In the genomic region with DNA sequence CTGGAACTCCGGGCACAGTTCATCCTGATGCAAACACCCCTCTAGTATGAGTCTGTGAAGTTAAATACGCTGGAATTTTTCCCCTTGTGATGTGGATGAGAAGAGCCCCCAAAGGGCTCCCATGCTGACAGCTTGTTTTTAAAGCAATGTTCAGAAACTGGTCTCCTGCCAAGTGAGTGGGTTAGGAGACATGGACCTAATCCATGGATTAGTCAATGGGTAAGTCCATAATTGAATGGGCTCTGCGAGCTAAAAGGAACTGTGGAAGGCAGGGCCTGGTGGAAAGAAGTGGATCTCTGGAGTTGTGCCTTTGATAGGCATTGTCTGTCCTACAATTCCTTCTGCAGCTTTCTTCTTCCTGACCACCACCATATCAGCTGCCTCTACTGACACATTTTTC, we compare ENCODE assay signal across 22 mouse cellular contexts.
"Had no signal": no experiment of that assay in that cellular context is flagged by ENCODE, and none has a peak within 500 bp of the region (broad histone marks: within the 10 kb centered on the region; RNA-seq: fewer than 3 reads in every experiment).

No protein-coding gene starts in this region.

- H3K27me3 ChIP-seq: hindbrain, embryonic 12.5 days; intestine, embryonic 15.5 days; limb, embryonic 13.5 days; liver, embryonic 13.5 days; liver, embryonic 15.5 days had no signal

- H3K36me3 ChIP-seq: hindbrain, embryonic 12.5 days; intestine, embryonic 15.5 days; limb, embryonic 13.5 days; liver, embryonic 13.5 days; liver, embryonic 15.5 days had no signal

- H3K4me3 ChIP-seq: hindbrain, embryonic 12.5 days; intestine, embryonic 15.5 days; layer of hippocampus, adult 2 months; left cerebral cortex, adult 2 months; limb, embryonic 13.5 days; liver, embryonic 13.5 days; liver, embryonic 15.5 days had no signal

- H3K9me3 ChIP-seq: hindbrain, embryonic 12.5 days; intestine, embryonic 15.5 days; limb, embryonic 13.5 days; liver, embryonic 13.5 days; liver, embryonic 15.5 days had no signal

- DNase-seq: gastrocnemius, postnatal 14 days; gastrocnemius, postnatal 36 days; kidney, adult 18-20 months; kidney, adult 8-10 months; kidney, postnatal 10 days; kidney, postnatal 25 days; kidney, postnatal 4 days; liver; liver, embryonic 13.5 days; liver, postnatal 0 days had no signal

- H3K4me2 ChIP-seq: heart, embryonic 11.5 days; hindbrain, embryonic 12.5 days; hindbrain, embryonic 14.5 days; intestine, embryonic 15.5 days; limb, embryonic 13.5 days; liver, embryonic 11.5 days; liver, embryonic 13.5 days; liver, embryonic 15.5 days had no signal

- H3K9ac ChIP-seq: hindbrain, embryonic 12.5 days; hindbrain, embryonic 14.5 days; intestine, embryonic 15.5 days; limb, embryonic 13.5 days; liver, embryonic 13.5 days; liver, embryonic 15.5 days; liver, postnatal 0 days had no signal

- H3K4me1 ChIP-seq: hindbrain, embryonic 12.5 days; intestine, embryonic 15.5 days; limb, embryonic 13.5 days; liver, embryonic 13.5 days; liver, embryonic 15.5 days had no signal

- H3K27ac ChIP-seq: hindbrain, embryonic 12.5 days; hindbrain, embryonic 14.5 days; intestine, embryonic 15.5 days; layer of hippocampus, adult 2 months; left cerebral cortex, adult 2 months; limb, embryonic 13.5 days; liver, embryonic 13.5 days; liver, embryonic 15.5 days had no signal

- ATAC-seq: hindbrain, embryonic 16.5 days; inflammation-experienced regulatory T-cells, adult 6 months; intestine, embryonic 15.5 days; intestine, postnatal 0 days; liver, postnatal 0 days had no signal
